In genomic region chr6:49395316-49395715, GRCm38 (mm10) we compare ENCODE assay signal across 14 mouse cellular contexts. TPM values are rescaled to one million over a fixed set of nuclear protein-coding genes. Genes with fewer than 3 reads are reported as not detected.
DNase-seq lines count a peak whose midpoint lies in the region; ATAC-seq lines count a peak whose summit lies in the region.
"Had no signal": no experiment of that assay in that cellular context is flagged by ENCODE, and none has a peak within 500 bp of the region (broad histone marks: within the 10 kb centered on the region; RNA-seq: fewer than 3 reads in every experiment).

Gene Stk31, plus strand, starts transcription at chr6:49395604.

- no peaks in the 10 kb centered on the region for H3K27me3 ChIP-seq in midbrain, embryonic 14.5 days (ENCODE audit: control insufficient read depth, insufficient read depth, low read length)
- H3K27me3 ChIP-seq: heart, embryonic 15.5 days; liver, embryonic 13.5 days had no signal

- H3K4me1 ChIP-seq in midbrain, embryonic 14.5 days (ENCODE audit: control insufficient read depth, insufficient read depth, low read length), result no peaks in the 10 kb centered on the region
- H3K4me1 ChIP-seq: forebrain, embryonic 10.5 days; heart, embryonic 15.5 days; liver, embryonic 13.5 days had no signal

- H3K4me3 ChIP-seq in midbrain, embryonic 14.5 days (replicated peaks; ENCODE audit: low read depth, low read length), result no peak within 1 kb of the TSS
- H3K4me3 ChIP-seq: forebrain, embryonic 10.5 days; heart, embryonic 15.5 days; liver, embryonic 13.5 days had no signal

- H3K9ac ChIP-seq in midbrain, embryonic 14.5 days (replicated peaks; ENCODE audit: low read length), result no peak within 1 kb of the TSS
- H3K9ac ChIP-seq: heart, embryonic 15.5 days; liver, embryonic 13.5 days had no signal

- peak; percentile 43 to 44 for DNase-seq in cerebellum, postnatal 10 days
- no peak for DNase-seq in cerebellum, adult 9-10 months
- DNase-seq in lung, postnatal 10 days, result peak; percentile 41
- DNase-seq in lung, postnatal 25 days (ENCODE audit: low spot score), result no peak
- peak; percentile 24 for DNase-seq in heart, adult 8-10 months (ENCODE audit: low spot score)
- DNase-seq in right cerebral cortex, postnatal 25 days, result peak; percentile 20
- no peak for DNase-seq in midbrain, embryonic 14.5 days
- DNase-seq in spleen, adult 18-20 months, result no peak
- DNase-seq: liver, embryonic 13.5 days had no signal

- 84% methylated on average over 34 of the region's 34 CpGs for WGBS in midbrain, embryonic 14.5 days

- no peaks in the 10 kb centered on the region for H3K9me3 ChIP-seq in midbrain, embryonic 14.5 days (ENCODE audit: control insufficient read depth, low read length)
- H3K9me3 ChIP-seq: heart, embryonic 15.5 days; liver, embryonic 13.5 days had no signal

- H3K36me3 ChIP-seq in midbrain, embryonic 14.5 days (ENCODE audit: control insufficient read depth, insufficient read depth, low read length), result no peaks in the 10 kb centered on the region
- H3K36me3 ChIP-seq: forebrain, embryonic 10.5 days; heart, embryonic 15.5 days; liver, embryonic 13.5 days had no signal

- ATAC-seq in midbrain, embryonic 14.5 days (ENCODE audit: low FRiP score, low TSS enrichment), result no peak

- H3K4me2 ChIP-seq in midbrain, embryonic 14.5 days (ENCODE audit: low read length), result no peak within 1 kb of the TSS
- H3K4me2 ChIP-seq: heart, embryonic 15.5 days; liver, embryonic 13.5 days had no signal

- H3K27ac ChIP-seq in midbrain, embryonic 14.5 days (replicated peaks; ENCODE audit: low read depth, low read length), result no peak within 1 kb of the TSS
- H3K27ac ChIP-seq: forebrain, embryonic 10.5 days; heart, embryonic 15.5 days; kidney, postnatal 0 days; liver, embryonic 13.5 days had no signal

RNA-seq across cellular contexts. Expression of gene Stk31, which starts in this region (rescaled TPM):
- total RNA-seq in heart, adult 8-10 months (2022), result under 1 TPM; 0.17 to 0.33 (median 0.27) TPM
- not detected in 2 replicates for polyA plus RNA-seq in midbrain, embryonic 14.5 days (2014; fragmentation: Nextera tagmentation; extraction: Ambion mirVana)
- total RNA-seq: common myeloid progenitor, adult 5-6 weeks had no signal
- polyA plus RNA-seq: C2C12; kidney, postnatal 0 days; liver, embryonic 13.5 days had no signal

Comparison
In these comparisons a context has a peak if more than half of its experiments do, and no peak if none do; other contexts are left out.
1. DNase-seq: peak in cerebellum, postnatal 10 days (2 of 2), lung, postnatal 10 days (single experiment) and right cerebral cortex, postnatal 25 days (single experiment); none in cerebellum, adult 9-10 months (single experiment), lung, postnatal 25 days (single experiment), midbrain, embryonic 14.5 days (single experiment) and spleen, adult 18-20 months (0 of 2).
2. Peak in DNase-seq in heart, adult 8-10 months; RNA of the gene not detected or under 1 TPM.